Mouse (Mus musculus) erythroid progenitor cell, adult 5-6 weeks (primary cell): ENCODE results near the gene Slc12a5. TPM values are rescaled to one million over a fixed set of nuclear protein-coding genes. Genes with fewer than 3 reads are reported as not detected.

ENCODE experiments used
- ATAC-seq: replicated peaks from 2 replicates; pipeline ENCODE4 v1.8.0; 2016; ENCODE audit warnings: moderate number of reproducible peaks, mild to moderate bottlenecking, moderate TSS enrichment, inconsistent platforms; ENCODE audit not compliant: poor library complexity, low FRiP score, severe bottlenecking
- total RNA-seq, 2 experiments: library from RNA; stranded (forward) in 1 of 2; stranded (reverse) in 1 of 2; fragments of 150-400 nt in 1 of 2; fragments of 186-747, 209-891 nt in 1 of 2; gene quantifications; 2 replicates each; pipeline versions ENCODE4 v1.2.3 to v1.2.4; 2015 to 2017; ENCODE audit warnings: low replicate concordance in 2 of 2

Gene Slc12a5
- total RNA-seq, 2 experiments from 2014 or later = not detected

DNA sequence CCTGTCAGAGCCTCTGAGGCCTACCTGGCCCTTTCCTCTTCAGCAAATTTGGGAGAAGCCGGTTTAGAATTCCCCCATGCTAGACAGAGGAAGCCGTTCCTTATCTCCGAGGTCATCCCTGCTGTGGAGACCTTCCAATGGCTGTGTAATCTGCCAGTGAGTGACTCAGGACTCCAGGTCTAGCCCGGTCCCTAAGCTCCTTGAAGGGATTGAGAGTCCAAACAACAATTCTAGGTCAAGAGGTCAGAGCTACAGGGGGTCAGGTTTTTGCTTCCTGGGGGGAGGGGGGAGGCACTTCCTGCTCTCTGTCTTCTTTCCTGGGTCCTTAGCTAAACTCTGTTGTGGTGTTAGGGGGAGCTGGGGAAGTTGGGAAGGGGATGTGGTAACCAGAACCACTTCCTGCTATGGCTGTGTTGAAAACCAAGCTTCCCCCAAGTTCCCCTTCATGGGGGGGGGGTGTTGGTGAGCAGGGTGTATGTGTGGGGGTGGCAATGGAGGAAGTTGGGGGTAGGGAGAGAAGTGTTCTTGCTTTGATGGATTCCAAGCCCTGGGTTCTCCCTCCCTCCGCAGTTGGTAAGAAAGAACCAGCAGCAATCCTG lies 17.8 kb upstream of the Slc12a5 start:
- no peak for ATAC-seq

DNA sequence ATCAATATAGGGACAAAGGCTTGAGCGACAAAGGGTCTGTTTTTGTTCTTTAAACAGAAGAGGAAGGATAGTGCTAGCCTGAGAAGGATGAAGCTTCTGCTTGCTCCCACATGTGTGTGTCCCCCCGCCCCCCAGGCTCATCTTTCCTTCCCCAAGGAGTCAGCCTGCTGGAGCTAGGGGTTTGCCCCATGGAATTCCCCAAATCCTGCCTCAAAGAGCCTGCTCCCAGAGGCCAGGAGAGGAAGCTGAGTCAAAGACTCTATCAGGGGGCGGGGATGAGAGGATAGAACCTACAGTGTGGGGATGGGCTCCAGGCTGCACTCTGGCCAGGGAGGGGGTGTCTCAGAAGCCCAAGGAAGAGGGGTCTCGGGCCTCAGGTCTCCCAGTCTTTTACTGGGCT lies 13.1 kb upstream of the Slc12a5 start:
- ATAC-seq = no peak

DNA sequence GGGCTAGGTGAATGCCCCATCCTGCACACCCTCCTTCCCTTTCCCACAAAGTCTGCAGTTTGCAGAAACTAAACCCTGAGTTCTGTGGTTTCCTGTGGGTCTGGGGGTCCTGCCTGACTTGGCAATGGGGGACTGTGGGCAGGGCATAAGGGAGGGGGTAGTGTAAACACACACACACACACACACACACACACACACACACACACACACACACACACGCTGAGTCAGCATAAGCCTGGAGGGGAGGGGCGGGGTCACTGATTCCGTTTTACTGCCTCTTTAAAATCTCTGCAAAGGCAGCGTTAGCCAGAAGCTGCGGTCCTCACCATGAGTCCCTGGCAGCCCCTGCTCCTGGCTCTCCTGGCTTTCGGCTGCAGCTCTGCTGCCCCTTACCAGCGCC lies 12.7 kb upstream of the Slc12a5 start:
- ATAC-seq = no peak

GRCm38 (mm10) chr2:164948962-164949361 lies 11.6 kb upstream of the Slc12a5 start:
- ATAC-seq = no peak

GRCm38 (mm10) chr2:164950501-164950900 lies 10.1 kb upstream of the Slc12a5 start:
- ATAC-seq = no peak

GRCm38 (mm10) chr2:164951745-164952144 lies 8.9 kb upstream of the Slc12a5 start:
- ATAC-seq = no peak

DNA sequence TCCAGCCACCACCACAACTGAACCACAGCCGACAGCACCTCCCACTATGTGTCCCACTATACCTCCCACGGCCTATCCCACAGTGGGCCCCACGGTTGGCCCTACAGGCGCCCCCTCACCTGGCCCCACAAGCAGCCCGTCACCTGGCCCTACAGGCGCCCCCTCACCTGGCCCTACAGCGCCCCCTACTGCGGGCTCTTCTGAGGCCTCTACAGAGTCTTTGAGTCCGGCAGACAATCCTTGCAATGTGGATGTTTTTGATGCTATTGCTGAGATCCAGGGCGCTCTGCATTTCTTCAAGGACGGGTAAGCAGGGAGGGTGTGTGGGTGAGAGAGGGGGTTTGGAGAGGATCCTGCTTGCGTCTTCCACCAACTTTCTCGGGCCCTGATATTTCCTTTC lies 8.2 kb upstream of the Slc12a5 start:
- ATAC-seq = no peak

DNA sequence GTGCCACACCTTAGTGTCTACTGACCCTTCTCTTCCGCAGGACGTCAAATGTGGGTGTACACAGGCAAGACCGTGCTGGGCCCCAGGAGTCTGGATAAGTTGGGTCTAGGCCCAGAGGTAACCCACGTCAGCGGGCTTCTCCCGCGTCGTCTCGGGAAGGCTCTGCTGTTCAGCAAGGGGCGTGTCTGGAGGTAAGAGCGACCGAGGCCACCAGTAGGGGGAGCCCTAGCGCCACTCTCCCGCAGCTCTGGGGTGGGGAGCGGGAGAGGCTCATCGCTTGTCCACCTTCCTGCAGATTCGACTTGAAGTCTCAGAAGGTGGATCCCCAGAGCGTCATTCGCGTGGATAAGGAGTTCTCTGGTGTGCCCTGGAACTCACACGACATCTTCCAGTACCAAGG lies 7.4 kb upstream of the Slc12a5 start:
- ATAC-seq = peak; percentile 58; the same call in 1 of the 2 replicates

DNA sequence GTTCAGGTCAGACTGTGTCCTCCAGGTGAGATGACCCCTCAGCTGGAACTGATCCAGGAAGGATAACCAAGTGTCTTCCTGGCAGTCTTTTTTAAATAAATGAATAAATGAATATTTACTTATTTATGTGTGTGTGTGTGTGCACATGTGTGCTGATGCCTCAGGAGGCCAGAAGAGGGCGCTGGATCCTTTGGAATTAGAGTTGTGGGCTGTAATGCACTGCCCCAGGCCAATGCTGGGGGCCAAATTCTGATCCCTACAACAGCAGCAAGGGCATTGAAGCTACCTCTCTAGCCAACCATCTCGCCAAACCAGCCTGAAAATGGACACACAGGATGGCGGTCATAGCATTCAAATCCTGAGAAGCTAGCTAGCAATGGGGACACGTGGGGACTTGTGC lies 4.9 kb upstream of the Slc12a5 start:
- ATAC-seq = no peak

- ATAC-seq = no peak
Observed at GRCm38 (mm10) chr2:164956195-164956594, 4.4 kb upstream of the Slc12a5 start.

GRCm38 (mm10) chr2:164957548-164958315 lies 2.9 kb upstream of the Slc12a5 start:
- ATAC-seq = no peak

- no peak for ATAC-seq
Observed at GRCm38 (mm10) chr2:164961506-164962182, 1.0 kb downstream of the Slc12a5 start.

- no peak for ATAC-seq
Observed at GRCm38 (mm10) chr2:164962183-164962580, 1.6 kb downstream of the Slc12a5 start.

DNA sequence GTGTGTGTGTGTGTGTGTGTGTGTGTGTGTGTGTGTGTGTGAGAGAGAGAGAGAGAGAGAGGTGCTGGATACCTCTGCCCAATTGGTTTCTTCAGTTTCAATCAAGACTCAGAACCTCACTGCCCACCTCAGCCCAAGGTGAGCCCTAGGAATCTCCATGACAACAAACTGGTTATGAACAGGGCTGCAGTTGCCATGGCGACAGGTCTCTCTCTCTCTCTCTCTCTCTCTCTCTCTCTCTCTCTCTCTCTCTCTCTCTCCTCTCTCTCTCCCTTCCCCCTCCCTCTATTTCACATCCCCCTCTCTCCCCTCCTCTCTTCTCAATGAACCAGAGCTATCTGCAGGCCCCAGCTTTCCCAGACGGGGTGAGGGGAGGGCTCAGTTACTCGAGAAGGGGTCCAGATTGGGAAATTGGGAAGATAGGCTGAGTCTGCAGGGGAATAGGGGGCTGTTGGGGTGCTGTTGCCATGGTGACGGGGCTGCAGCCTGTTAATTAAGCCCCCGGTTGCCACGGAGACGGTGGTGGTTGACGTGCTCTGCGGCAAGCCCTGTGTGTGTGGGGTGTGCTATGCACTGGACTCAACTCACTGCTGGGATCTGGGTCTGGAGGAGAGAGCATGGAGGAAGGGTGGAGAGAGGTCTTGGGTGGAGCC lies 3.8 kb downstream of the Slc12a5 start:
- ATAC-seq = no peak

GRCm38 (mm10) chr2:164964981-164965380 lies 4.4 kb downstream of the Slc12a5 start:
- ATAC-seq = no peak

- ATAC-seq = no peak
Observed at GRCm38 (mm10) chr2:164966381-164966780, 5.8 kb downstream of the Slc12a5 start.

GRCm38 (mm10) chr2:164967193-164967592 lies 6.6 kb downstream of the Slc12a5 start:
- ATAC-seq = no peak

GRCm38 (mm10) chr2:164967761-164968440 lies 7.3 kb downstream of the Slc12a5 start:
- no peak for ATAC-seq

GRCm38 (mm10) chr2:164968451-164968851 lies 7.8 kb downstream of the Slc12a5 start:
- no peak for ATAC-seq

DNA sequence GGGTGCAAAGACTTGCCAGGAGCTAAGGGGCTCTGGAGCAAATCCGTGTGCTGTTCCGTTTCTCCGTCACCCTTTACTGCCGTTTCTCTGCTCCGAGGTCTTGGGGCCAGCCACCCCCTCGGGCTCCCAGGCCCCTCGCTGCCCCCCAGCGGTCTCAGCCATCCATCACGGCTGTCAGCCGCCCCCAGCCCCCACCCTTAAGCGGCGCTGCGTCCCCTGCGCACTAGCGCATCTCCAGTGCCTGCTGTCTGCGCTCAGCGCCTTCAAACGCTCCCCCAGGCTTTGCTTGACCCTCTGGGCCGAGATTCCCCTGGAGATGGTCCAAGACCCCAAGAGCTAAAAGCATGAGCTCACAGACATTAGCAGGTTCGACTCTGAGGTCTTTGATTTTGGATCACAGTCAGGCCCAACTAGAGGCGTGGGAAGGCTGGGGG lies 8.8 kb downstream of the Slc12a5 start:
- no peak for ATAC-seq
